Comparison of ENCODE assay signal across 9 mouse cellular contexts in genomic region chr4:134730106-134730505, GRCm38 (mm10). TPM values are rescaled to one million over a fixed set of nuclear protein-coding genes. Genes with fewer than 3 reads are reported as not detected.
A peak's percentile ranks its signal among the peaks of the same experiment; 100 is the strongest.
DNase-seq lines count a peak whose midpoint lies in the region; ATAC-seq and TF ChIP-seq lines count a peak whose summit lies in the region.
"Had no signal": no experiment of that assay in that cellular context is flagged by ENCODE, and none has a peak within 500 bp of the region (broad histone marks: within the 10 kb centered on the region; RNA-seq: fewer than 3 reads in every experiment).

No protein-coding gene starts in this region.

- H3K36me3 ChIP-seq in midbrain, embryonic 10.5 days: no peaks in the 10 kb centered on the region
- no peaks in the 10 kb centered on the region for H3K36me3 ChIP-seq in midbrain, embryonic 16.5 days (ENCODE audit: control insufficient read depth, insufficient read depth, low read length)
- H3K36me3 ChIP-seq in forebrain, embryonic 13.5 days (ENCODE audit: poor library complexity, severe bottlenecking): no peaks in the 10 kb centered on the region
- H3K36me3 ChIP-seq in kidney, postnatal 0 days (ENCODE audit: insufficient read depth, low read length): no peaks in the 10 kb centered on the region
- H3K36me3 ChIP-seq in stomach, embryonic 16.5 days (ENCODE audit: control insufficient read depth, insufficient read depth, low read length): no peaks in the 10 kb centered on the region

- H3K4me3 ChIP-seq in midbrain, embryonic 10.5 days: no peak overlapping the region
- no peak overlapping the region for H3K4me3 ChIP-seq in midbrain, embryonic 16.5 days (ENCODE audit: low read depth, low read length)
- H3K4me3 ChIP-seq in forebrain, embryonic 13.5 days: no peak overlapping the region
- H3K4me3 ChIP-seq in kidney, postnatal 0 days (replicated peaks; ENCODE audit: low read depth, low read length): no peak overlapping the region
- H3K4me3 ChIP-seq in stomach, embryonic 16.5 days (replicated peaks; ENCODE audit: low read length): no peak overlapping the region
- H3K4me3 ChIP-seq: left cerebral cortex, adult 2 months had no signal

- H3K4me1 ChIP-seq in midbrain, embryonic 10.5 days: peaks cover 42% of the 10 kb centered on the region
- peaks cover 3% of the 10 kb centered on the region for H3K4me1 ChIP-seq in midbrain, embryonic 16.5 days (ENCODE audit: control insufficient read depth, insufficient read depth, low read length)
- peaks cover 16% of the 10 kb centered on the region for H3K4me1 ChIP-seq in forebrain, embryonic 13.5 days
- peaks cover 13% of the 10 kb centered on the region for H3K4me1 ChIP-seq in kidney, postnatal 0 days (replicated peaks; ENCODE audit: insufficient read depth, low read length)
- H3K4me1 ChIP-seq in stomach, embryonic 16.5 days (ENCODE audit: control insufficient read depth, insufficient read depth, low read length): peaks cover 32% of the 10 kb centered on the region

- TF ChIP-seq CTCF in kidney, postnatal 0 days (IDR thresholded peaks at IDR 0.05; ENCODE audit: low read depth): no peak

- 0 out of 2 replicates have a peak overlapping the region, but pooled peaks have one; percentile 3 for H3K27ac ChIP-seq in midbrain, embryonic 10.5 days (replicated peaks)
- H3K27ac ChIP-seq in midbrain, embryonic 16.5 days (ENCODE audit: low read length): no peak overlapping the region
- no peak overlapping the region; the same call in 1 of the 2 replicates for H3K27ac ChIP-seq in forebrain, embryonic 13.5 days
- H3K27ac ChIP-seq in kidney, postnatal 0 days: no peak overlapping the region
- no peak overlapping the region for H3K27ac ChIP-seq in stomach, embryonic 16.5 days (ENCODE audit: low read length)
- H3K27ac ChIP-seq: left cerebral cortex, adult 2 months had no signal

- ATAC-seq in midbrain, embryonic 16.5 days: no peak
- peak; percentile 65; the same call in 1 of the 2 replicates for ATAC-seq in forebrain, embryonic 13.5 days
- ATAC-seq in kidney, postnatal 0 days (replicated peaks; ENCODE audit: low FRiP score, low read depth): no peak
- no peak for ATAC-seq in stomach, embryonic 16.5 days (ENCODE audit: insufficient read depth, low FRiP score)

- peaks cover 20% of the 10 kb centered on the region; the same call in 1 of the 2 replicates for H3K27me3 ChIP-seq in midbrain, embryonic 10.5 days (ENCODE audit: low read depth, poor library complexity, severe bottlenecking)
- H3K27me3 ChIP-seq in midbrain, embryonic 16.5 days (ENCODE audit: control insufficient read depth, insufficient read depth, low read depth, low read length): no peaks in the 10 kb centered on the region
- peaks cover 5% of the 10 kb centered on the region; the same call in 1 of the 2 replicates for H3K27me3 ChIP-seq in forebrain, embryonic 13.5 days
- H3K27me3 ChIP-seq in kidney, postnatal 0 days (ENCODE audit: insufficient read depth, low read length): no peaks in the 10 kb centered on the region
- no peaks in the 10 kb centered on the region for H3K27me3 ChIP-seq in stomach, embryonic 16.5 days (ENCODE audit: control insufficient read depth, insufficient read depth, low read length)

- DNase-seq in midbrain, embryonic 10.5 days (ENCODE audit: low spot score): no peak
- peak; percentile 73 for DNase-seq in kidney, postnatal 0 days (ENCODE audit: low spot score)
- DNase-seq in frontal cortex, adult 2 months (ENCODE audit: extremely low spot score in 1 of 2, low spot score in 1 of 2): no peak
- no peak for DNase-seq in layer of hippocampus, adult 18-20 months (ENCODE audit: low spot score in 2 of 2)
- DNase-seq in layer of hippocampus, postnatal 25 days (ENCODE audit: extremely low spot score in 1 of 2, low spot score in 1 of 2): no peak

- WGBS in midbrain, embryonic 10.5 days: 5% methylated on average over 8 of the region's 8 CpGs
- WGBS in midbrain, embryonic 16.5 days: 7% methylated on average over 8 of the region's 8 CpGs
- 3% methylated on average over 8 of the region's 8 CpGs for WGBS in forebrain, embryonic 13.5 days
- 3% methylated on average over 8 of the region's 8 CpGs for WGBS in kidney, postnatal 0 days
- WGBS in stomach, embryonic 16.5 days: 8% methylated on average over 8 of the region's 8 CpGs

- H3K9ac ChIP-seq in midbrain, embryonic 16.5 days (ENCODE audit: low read depth, low read length): no peak overlapping the region
- no peak overlapping the region for H3K9ac ChIP-seq in forebrain, embryonic 13.5 days
- no peak overlapping the region for H3K9ac ChIP-seq in kidney, postnatal 0 days (ENCODE audit: low read depth, low read length)
- H3K9ac ChIP-seq in stomach, embryonic 16.5 days (ENCODE audit: low read length): 0 out of 2 replicates have a peak overlapping the region, but pooled peaks have one; percentile 29

- H3K4me2 ChIP-seq in midbrain, embryonic 16.5 days (ENCODE audit: low read length): no peak overlapping the region
- H3K4me2 ChIP-seq in forebrain, embryonic 13.5 days: peak overlapping the region; percentile 27
- no peak overlapping the region for H3K4me2 ChIP-seq in kidney, postnatal 0 days (ENCODE audit: low read length)
- 0 out of 2 replicates have a peak overlapping the region, but pooled peaks have one; percentile 3 for H3K4me2 ChIP-seq in stomach, embryonic 16.5 days (ENCODE audit: low read depth, low read length)

- no peaks in the 10 kb centered on the region for H3K9me3 ChIP-seq in midbrain, embryonic 10.5 days (replicated peaks)
- no peaks in the 10 kb centered on the region for H3K9me3 ChIP-seq in midbrain, embryonic 16.5 days (replicated peaks; ENCODE audit: control insufficient read depth, low read length, poor library complexity, severe bottlenecking)
- no peaks in the 10 kb centered on the region for H3K9me3 ChIP-seq in forebrain, embryonic 13.5 days (replicated peaks)
- H3K9me3 ChIP-seq in kidney, postnatal 0 days (replicated peaks; ENCODE audit: low read length): no peaks in the 10 kb centered on the region
- no peaks in the 10 kb centered on the region for H3K9me3 ChIP-seq in stomach, embryonic 16.5 days (replicated peaks; ENCODE audit: control insufficient read depth, low read length)

RNA-seq across cellular contexts. Expression of gene Man1c1, which starts 26.0 kb away (rescaled TPM):
- 2.8 and 3.1 TPM in 2 replicates for polyA plus RNA-seq in midbrain, embryonic 10.5 days (2016; fragmentation: Nextera tagmentation; extraction: Ambion mirVana)
- 2.9 and 3.2 TPM in 2 replicates for polyA plus RNA-seq in midbrain, embryonic 16.5 days (2015; fragmentation: Nextera tagmentation; extraction: Ambion mirVana)
- 1.6 TPM in 2 replicates for polyA plus RNA-seq in forebrain, embryonic 13.5 days (2015; fragmentation: Nextera tagmentation; extraction: Ambion mirVana)
- 3.2 and 3.4 TPM in 2 replicates for polyA plus RNA-seq in kidney, postnatal 0 days (2015; fragmentation: Nextera tagmentation; extraction: Ambion mirVana)
- polyA plus RNA-seq in stomach, embryonic 16.5 days (2015; fragmentation: Nextera tagmentation; extraction: Ambion mirVana): 1.3 and 1.6 TPM in 2 replicates
- polyA plus RNA-seq in frontal cortex, adult 2 months (2012; rRNA removed): 17.2 and 20.6 TPM in 2 replicates
- total RNA-seq in layer of hippocampus, adult 18-20 months (2021): 10 to 100 TPM; 24.1 to 26.7 TPM
- total RNA-seq in layer of hippocampus, postnatal 25 days (2021): 10 to 100 TPM; 20.9 to 22.3 TPM

RNA-seq across cellular contexts. Expression of gene Ldlrap1, which starts 37.7 kb away (rescaled TPM):
- 8.6 and 9.3 TPM in 2 replicates for polyA plus RNA-seq in midbrain, embryonic 10.5 days (2016; fragmentation: Nextera tagmentation; extraction: Ambion mirVana)
- polyA plus RNA-seq in midbrain, embryonic 16.5 days (2015; fragmentation: Nextera tagmentation; extraction: Ambion mirVana): 2.1 and 2.4 TPM in 2 replicates
- polyA plus RNA-seq in forebrain, embryonic 13.5 days (2015; fragmentation: Nextera tagmentation; extraction: Ambion mirVana): 2.6 and 2.7 TPM in 2 replicates
- 21.2 and 21.3 TPM in 2 replicates for polyA plus RNA-seq in kidney, postnatal 0 days (2015; fragmentation: Nextera tagmentation; extraction: Ambion mirVana)
- polyA plus RNA-seq in stomach, embryonic 16.5 days (2015; fragmentation: Nextera tagmentation; extraction: Ambion mirVana): 25.6 and 26.7 TPM in 2 replicates
- polyA plus RNA-seq in frontal cortex, adult 2 months (2012; rRNA removed): 2.8 and 2.9 TPM in 2 replicates
- 1 to 10 TPM; 1.3 to 2.4 TPM for total RNA-seq in layer of hippocampus, adult 18-20 months (2021)
- 1 to 10 TPM; 2.7 to 3.7 TPM for total RNA-seq in layer of hippocampus, postnatal 25 days (2021)

Comparison
In these comparisons a context has a peak if more than half of its experiments do, and no peak if none do; other contexts are left out.
1. H3K4me2 ChIP-seq: peak in forebrain, embryonic 13.5 days (single experiment) and stomach, embryonic 16.5 days (single experiment); none in midbrain, embryonic 16.5 days (single experiment) and kidney, postnatal 0 days (single experiment).